Mouse (Mus musculus) neural tube, embryonic 11.5 days (tissue): ENCODE results near the gene Foxp1. TPM values are rescaled to one million over a fixed set of nuclear protein-coding genes. Genes with fewer than 3 reads are reported as not detected.

Experiments used
- ATAC-seq: fragments of 200-750 bp; cut with Nextera tagmentation; 2 replicates; pipeline ENCODE4 v1.8.0; 2017; ENCODE audit warnings: moderate number of reproducible peaks, mild to moderate bottlenecking, moderate TSS enrichment, moderate library complexity; ENCODE audit not compliant: insufficient read depth, low FRiP score, low TSS enrichment
- DNase-seq: peaks from one replicate; pipeline ENCODE4 v3.0.0-alpha.2; 2015; ENCODE audit warnings: low spot score
- H3K27ac ChIP-seq: fragments of 300-500 bp; sonication (generic); 2 replicates; pipeline ENCODE4 v1.5.1; 2014; ENCODE audit warnings: low read depth, mild to moderate bottlenecking, low read length
- H3K27me3 ChIP-seq: fragments of 300-500 bp; sonication (generic); 2 replicates; pipeline ENCODE4 v1.6.1; 2014; ENCODE audit warnings: mild to moderate bottlenecking, low read length, mixed read lengths; ENCODE audit not compliant: control insufficient read depth, insufficient read depth
- H3K36me3 ChIP-seq: fragments of 300-500 bp; sonication (generic); 2 replicates; pipeline ENCODE4 v1.6.1; 2014; ENCODE audit warnings: mild to moderate bottlenecking, low read length, moderate library complexity, mixed read lengths; ENCODE audit not compliant: control insufficient read depth, insufficient read depth
- H3K4me1 ChIP-seq: fragments of 300-500 bp; sonication (generic); 2 replicates; pipeline ENCODE4 v1.6.1; 2014; ENCODE audit warnings: low read length, mixed read lengths; ENCODE audit not compliant: control insufficient read depth, insufficient read depth
- H3K4me2 ChIP-seq: fragments of 300-500 bp; sonication (generic); 2 replicates; pipeline ENCODE4 v1.6.1; 2014; ENCODE audit warnings: low read depth, mild to moderate bottlenecking, moderate library complexity
- H3K4me3 ChIP-seq: fragments of 300-500 bp; sonication (generic); 2 replicates; pipeline ENCODE4 v1.5.1; 2014; ENCODE audit warnings: low read depth, low read length
- H3K9ac ChIP-seq: fragments of 300-500 bp; sonication (generic); 2 replicates; pipeline ENCODE4 v1.6.1; 2014; ENCODE audit warnings: mild to moderate bottlenecking, low read length
- H3K9me3 ChIP-seq: fragments of 300-500 bp; sonication (generic); 2 replicates; pipeline ENCODE4 v1.6.1; 2016; ENCODE audit warnings: low read length; ENCODE audit not compliant: control insufficient read depth
- WGBS: fragments of 180-500 bp; shearing (Covaris S2); extraction: QIAGEN DNeasy Blood & Tissue Kit; methylation state at CpG from one replicate; pipeline ENCODE4 v1.1.7; 2014; 5-methylcytosine and 5-hydroxymethylcytosine counted together
- polyA plus RNA-seq: library from polyadenylated mRNA; unstranded; fragments of >200 nt; fragmentation: Nextera tagmentation; extraction: Ambion mirVana; gene quantifications from 2 replicates; pipeline ENCODE4 v1.2.1, GENCODE M21; 2014

Gene Foxp1
- polyA plus RNA-seq, 1 experiment from 2014 or later = 116 TPM

- no peak overlapping the region for H3K4me2 ChIP-seq
- H3K9me3 ChIP-seq = no peaks in the 10 kb centered on the region
- ATAC-seq (no peak), DNase-seq (no peak)
- H3K27ac ChIP-seq = no peak overlapping the region
- H3K4me1 ChIP-seq = no peaks in the 10 kb centered on the region
- H3K27me3 ChIP-seq = no peaks in the 10 kb centered on the region
- 70% methylated on average over 2 of the region's 2 CpGs for WGBS
- H3K36me3 ChIP-seq = no peaks in the 10 kb centered on the region
- no peak overlapping the region for H3K9ac ChIP-seq
- H3K4me3 ChIP-seq = no peak overlapping the region
These were observed 466.1 kb downstream of the Foxp1 start for GRCm38 (mm10) chr6:99056379-99056778.

GRCm38 (mm10) chr6:99053998-99054397 lies 468.5 kb downstream of the Foxp1 start:
- no peak overlapping the region for H3K27ac ChIP-seq
- no peaks in the 10 kb centered on the region for H3K4me1 ChIP-seq
- no peaks in the 10 kb centered on the region for H3K27me3 ChIP-seq
- 90% methylated on average over 2 of the region's 2 CpGs for WGBS
- no peaks in the 10 kb centered on the region for H3K9me3 ChIP-seq
- no peak for ATAC-seq
- no peak overlapping the region for H3K4me3 ChIP-seq
- no peak for DNase-seq
- H3K9ac ChIP-seq = no peak overlapping the region
- H3K4me2 ChIP-seq = no peak overlapping the region
- H3K36me3 ChIP-seq = no peaks in the 10 kb centered on the region

GRCm38 (mm10) chr6:99053111-99053510 lies 469.4 kb downstream of the Foxp1 start:
- no peak for ATAC-seq
- WGBS = 90% methylated on average over 7 of the region's 7 CpGs

GRCm38 (mm10) chr6:99051724-99052123 lies 470.8 kb downstream of the Foxp1 start:
- H3K4me3 ChIP-seq = no peak overlapping the region
- no peaks in the 10 kb centered on the region for H3K9me3 ChIP-seq
- H3K27me3 ChIP-seq = no peaks in the 10 kb centered on the region
- H3K36me3 ChIP-seq = no peaks in the 10 kb centered on the region
- no peak overlapping the region for H3K9ac ChIP-seq
- no peak overlapping the region for H3K27ac ChIP-seq
- DNase-seq (no peak), ATAC-seq (no peak)
- no peak overlapping the region for H3K4me2 ChIP-seq
- no peaks in the 10 kb centered on the region for H3K4me1 ChIP-seq

More at GRCm38 (mm10) chr6:99053111-99053510, 469.4 kb downstream of the Foxp1 start:
- Histone ChIP-seq H3K4me2 (no peak overlapping the region), H3K36me3 (no peaks in the 10 kb centered on the region), H3K4me3 (no peak overlapping the region), H3K4me1 (no peaks in the 10 kb centered on the region), H3K9me3 (no peaks in the 10 kb centered on the region), H3K9ac (no peak overlapping the region), H3K27me3 (no peaks in the 10 kb centered on the region), H3K27ac (no peak overlapping the region)
- DNase-seq = no peak

- Histone ChIP-seq H3K4me3 (no peak overlapping the region), H3K27ac (no peak overlapping the region), H3K27me3 (no peaks in the 10 kb centered on the region), H3K9ac (no peak overlapping the region), H3K9me3 (no peaks in the 10 kb centered on the region), H3K4me1 (no peaks in the 10 kb centered on the region), H3K36me3 (no peaks in the 10 kb centered on the region), H3K4me2 (no peak overlapping the region)
- WGBS = 83% methylated on average over 3 of the region's 3 CpGs
- no peak for ATAC-seq
- DNase-seq = no peak
These were observed 472.1 kb downstream of the Foxp1 start for GRCm38 (mm10) chr6:99050288-99051006.

GRCm38 (mm10) chr6:99047322-99047721 lies 475.2 kb downstream of the Foxp1 start:
- H3K27ac ChIP-seq = no peak overlapping the region
- WGBS = 88% methylated on average over 5 of the region's 5 CpGs
- peaks cover 8% of the 10 kb centered on the region; the same call in 1 of the 2 replicates for H3K4me1 ChIP-seq
- ATAC-seq (no peak), DNase-seq (no peak)
- H3K36me3 ChIP-seq = no peaks in the 10 kb centered on the region
- H3K9ac ChIP-seq = no peak overlapping the region
- no peak overlapping the region for H3K4me2 ChIP-seq
- H3K9me3 ChIP-seq = no peaks in the 10 kb centered on the region
- H3K4me3 ChIP-seq = no peak overlapping the region
- no peaks in the 10 kb centered on the region for H3K27me3 ChIP-seq

- Histone ChIP-seq H3K27ac (no peak overlapping the region), H3K4me3 (no peak overlapping the region), H3K4me1 (peaks cover 8% of the 10 kb centered on the region; the same call in 1 of the 2 replicates), H3K27me3 (no peaks in the 10 kb centered on the region), H3K9me3 (no peaks in the 10 kb centered on the region), H3K36me3 (no peaks in the 10 kb centered on the region), H3K4me2 (no peak overlapping the region), H3K9ac (no peak overlapping the region)
- DNase-seq = no peak
- no peak for ATAC-seq
- 88% methylated on average over 5 of the region's 5 CpGs for WGBS
These were observed 476.4 kb downstream of the Foxp1 start for GRCm38 (mm10) chr6:99045845-99046788.

GRCm38 (mm10) chr6:99043932-99044664 lies 478.4 kb downstream of the Foxp1 start:
- WGBS = 87% methylated on average over 12 of the region's 12 CpGs
- H3K27me3 ChIP-seq = no peaks in the 10 kb centered on the region
- no peak for ATAC-seq

More at GRCm38 (mm10) chr6:99043932-99044664, 478.4 kb downstream of the Foxp1 start:
- DNase-seq = no peak
- H3K9ac ChIP-seq = no peak overlapping the region
- no peak overlapping the region for H3K27ac ChIP-seq
- H3K4me3 ChIP-seq = no peak overlapping the region
- H3K36me3 ChIP-seq = no peaks in the 10 kb centered on the region
- no peaks in the 10 kb centered on the region for H3K9me3 ChIP-seq
- H3K4me2 ChIP-seq = no peak overlapping the region
- H3K4me1 ChIP-seq = peaks cover 8% of the 10 kb centered on the region; the same call in 1 of the 2 replicates
